In genomic region chr12:70652751-70653150, GRCm38 (mm10) we compare ENCODE assay signal across 22 mouse cellular contexts.
DNase-seq lines count a peak whose midpoint lies in the region; ATAC-seq and TF ChIP-seq lines count a peak whose summit lies in the region.
"Had no signal": no experiment of that assay in that cellular context is flagged by ENCODE, and none has a peak within 500 bp of the region (broad histone marks: within the 10 kb centered on the region; RNA-seq: fewer than 3 reads in every experiment).

No protein-coding gene starts in this region.

- in situ Hi-C loops in Patski (cut with MboI; ENCODE audit: low pct_unique_long_range_greater_than_20kb) = no loop called here

- no peaks in the 10 kb centered on the region for H3K27me3 ChIP-seq in kidney, adult 2 months (replicated peaks; ENCODE audit: control insufficient read depth, insufficient read depth, low read length)
- peaks cover 5% of the 10 kb centered on the region for H3K27me3 ChIP-seq in megakaryocyte, embryonic 14.5 days (replicated peaks)
- no peaks in the 10 kb centered on the region for H3K27me3 ChIP-seq in Patski
- H3K27me3 ChIP-seq: CH12.LX; forebrain, embryonic 13.5 days; liver, embryonic 13.5 days; neural tube, embryonic 15.5 days had no signal

- POLR2A ChIA-PET in Patski (lab: Charles Lee) = no interaction called here

- TF ChIP-seq CTCF in kidney, adult 2 months (conservative IDR thresholded peaks at IDR 0.05; ENCODE audit: insufficient read depth, insufficient read length, low read depth, low read length) = 0 out of 2 replicates have a peak, but pooled peaks have one; percentile 6
- TF ChIP-seq CTCF in Patski (IDR thresholded peaks at IDR 0.05) = peak; percentile 29

- 89% methylated on average over 3 of the region's 3 CpGs for WGBS in kidney, adult 2 months

- CTCF ChIA-PET in Patski (lab: Charles Lee) = no interaction called here

- H3K9me3 ChIP-seq in megakaryocyte, embryonic 14.5 days = peaks cover 3% of the 10 kb centered on the region
- H3K9me3 ChIP-seq: forebrain, embryonic 13.5 days; liver, embryonic 13.5 days; midbrain, embryonic 10.5 days; neural tube, embryonic 15.5 days had no signal

- DNase-seq in CD4-positive, CD25-positive, alpha-beta regulatory T cell, adult 2 months (ENCODE audit: low read depth, low spot score) = peak; percentile 4
- no peak for DNase-seq in kidney, adult 2 months
- no peak for DNase-seq in kidney, postnatal 4 days
- no peak for DNase-seq in Patski (ENCODE audit: low read depth, low spot score)
- no peak for DNase-seq in yolk sac, embryonic 10.5 days (ENCODE audit: low spot score)
- DNase-seq: adrenal gland, adult 2 months; cerebellum, postnatal 36 days; heart, adult 18-20 months; kidney, adult 8-10 months; layer of hippocampus, postnatal 36 days; left cerebral cortex, postnatal 4 days; liver, embryonic 13.5 days; lung, postnatal 14 days had no signal

- TF ChIP-seq POLR2A in kidney, adult 2 months (IDR thresholded peaks at IDR 0.05; ENCODE audit: low read depth, low read length) = no peak

- ATAC-seq in CD4-positive, CD25-positive, alpha-beta regulatory T cell, adult 4 months = no peak
- ATAC-seq in megakaryocyte, adult 5-6 weeks (ENCODE audit: poor library complexity, severe bottlenecking) = no peak
- no peak for ATAC-seq in Patski
- ATAC-seq: forebrain, embryonic 13.5 days; hindbrain, embryonic 16.5 days had no signal

- no peak overlapping the region for H3K4me3 ChIP-seq in kidney, adult 2 months (ENCODE audit: insufficient read depth, low read depth, low read length)
- H3K4me3 ChIP-seq in megakaryocyte, embryonic 14.5 days (replicated peaks) = peak overlapping the region; percentile 5
- H3K4me3 ChIP-seq: forebrain, embryonic 13.5 days; liver, embryonic 13.5 days; midbrain, embryonic 10.5 days; myocyte; neural tube, embryonic 15.5 days had no signal

- no peak overlapping the region for H3K27ac ChIP-seq in kidney, adult 2 months (ENCODE audit: insufficient read depth, low read depth, low read length)
- H3K27ac ChIP-seq: forebrain, embryonic 13.5 days; liver, embryonic 13.5 days; midbrain, embryonic 10.5 days; neural tube, embryonic 15.5 days had no signal

- no peaks in the 10 kb centered on the region for H3K4me1 ChIP-seq in kidney, adult 2 months (ENCODE audit: control insufficient read depth, insufficient read depth, low read length)
- peaks cover 67% of the 10 kb centered on the region for H3K4me1 ChIP-seq in megakaryocyte, embryonic 14.5 days
- H3K4me1 ChIP-seq: forebrain, embryonic 13.5 days; midbrain, embryonic 10.5 days; neural tube, embryonic 15.5 days had no signal

- no peaks in the 10 kb centered on the region for H3K36me3 ChIP-seq in kidney, adult 2 months (ENCODE audit: control insufficient read depth, insufficient read depth, low read length)
- H3K36me3 ChIP-seq in megakaryocyte, embryonic 14.5 days (replicated peaks; ENCODE audit: low read length) = no peaks in the 10 kb centered on the region
- H3K36me3 ChIP-seq: liver, embryonic 13.5 days; midbrain, embryonic 10.5 days; neural tube, embryonic 15.5 days had no signal
